Comparison of ENCODE assay signal across 8 mouse cellular contexts in the genomic region with DNA sequence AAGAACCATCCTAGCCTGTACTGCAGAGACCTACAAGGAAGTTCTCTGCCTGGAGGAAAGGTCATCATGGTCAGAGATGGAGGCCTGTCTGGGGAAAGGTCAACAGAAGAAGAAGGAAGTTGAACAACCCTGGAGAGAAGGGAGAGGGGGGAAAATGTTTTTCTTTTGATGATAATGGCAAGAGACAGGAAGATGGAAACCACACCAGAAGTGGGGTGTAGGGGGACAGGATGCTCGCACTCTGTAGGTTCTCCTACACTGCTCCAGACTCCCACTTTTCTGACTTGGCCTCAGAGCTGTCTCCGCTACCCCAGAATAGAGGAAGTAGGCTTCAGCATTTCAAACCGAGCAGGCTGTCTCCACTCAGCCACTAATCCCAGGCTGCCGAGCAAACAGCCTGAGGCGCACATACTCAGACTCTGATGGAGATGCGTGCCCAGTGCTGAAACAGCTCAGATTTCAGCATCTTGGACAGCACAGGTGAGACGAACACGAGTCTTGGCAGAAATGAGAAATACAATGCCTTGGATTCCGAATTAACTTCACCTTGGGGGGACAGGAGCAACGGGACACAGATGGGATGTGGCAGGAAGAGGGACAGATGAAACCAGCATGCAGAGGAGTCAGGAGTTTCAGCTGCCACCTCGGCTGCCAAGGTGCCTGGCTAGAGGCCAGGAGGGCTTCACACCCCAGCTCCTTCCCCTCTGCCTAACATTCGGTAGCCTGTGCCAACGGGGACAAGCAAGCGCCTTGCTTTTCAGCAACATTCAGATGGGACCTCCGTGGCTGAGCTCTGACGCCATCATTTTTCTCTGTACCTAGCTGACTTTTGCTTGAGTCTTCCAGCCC. TPM values are rescaled to one million over a fixed set of nuclear protein-coding genes. Genes with fewer than 3 reads are reported as not detected.
A peak's percentile ranks its signal among the peaks of the same experiment; 100 is the strongest.
DNase-seq lines count a peak whose midpoint lies in the region.

No protein-coding gene starts in this region.

- intact Hi-C loops in left cerebral cortex, postnatal 4 days (cut with DNase I) = no loop called here
- intact Hi-C loops in gastrocnemius, postnatal 14 days (cut with DNase I; ENCODE audit: low total_unique reads) = no loop called here

- peak; percentile 96 for DNase-seq in left cerebral cortex, postnatal 4 days
- no peak for DNase-seq in left cerebral cortex, adult 11 months (ENCODE audit: low spot score)
- DNase-seq in cerebellum, adult 11 months = peak; percentile 65
- DNase-seq in gastrocnemius, postnatal 14 days = peak; percentile 64
- peak; percentile 68 for DNase-seq in kidney, adult 18-20 months
- peak; percentile 44 for DNase-seq in lung, postnatal 25 days (ENCODE audit: low spot score)
- DNase-seq in skeletal muscle tissue, adult 2 months (ENCODE audit: low read depth, low spot score) = peak; percentile 59
- DNase-seq in spleen, postnatal 10 days (ENCODE audit: low spot score in 2 of 2) = no peak

RNA-seq across cellular contexts. Expression of gene Elk3, which starts 49.6 kb away (rescaled TPM):
- total RNA-seq in left cerebral cortex, postnatal 4 days (2021) = 10 to 100 TPM; 13.4 to 16.0 TPM
- 10 to 100 TPM; 31.7 to 32.9 TPM for total RNA-seq in gastrocnemius, postnatal 14 days (2021)

Comparison
In these comparisons a context has a peak if more than half of its experiments do, and no peak if none do; other contexts are left out.
1. DNase-seq: peak in left cerebral cortex, postnatal 4 days (single experiment), cerebellum, adult 11 months (single experiment), gastrocnemius, postnatal 14 days (single experiment), kidney, adult 18-20 months (single experiment), lung, postnatal 25 days (single experiment) and skeletal muscle tissue, adult 2 months (single experiment); none in left cerebral cortex, adult 11 months (single experiment) and spleen, postnatal 10 days (0 of 2).